Comparison of ENCODE assay signal across 25 mouse cellular contexts in the genomic region with DNA sequence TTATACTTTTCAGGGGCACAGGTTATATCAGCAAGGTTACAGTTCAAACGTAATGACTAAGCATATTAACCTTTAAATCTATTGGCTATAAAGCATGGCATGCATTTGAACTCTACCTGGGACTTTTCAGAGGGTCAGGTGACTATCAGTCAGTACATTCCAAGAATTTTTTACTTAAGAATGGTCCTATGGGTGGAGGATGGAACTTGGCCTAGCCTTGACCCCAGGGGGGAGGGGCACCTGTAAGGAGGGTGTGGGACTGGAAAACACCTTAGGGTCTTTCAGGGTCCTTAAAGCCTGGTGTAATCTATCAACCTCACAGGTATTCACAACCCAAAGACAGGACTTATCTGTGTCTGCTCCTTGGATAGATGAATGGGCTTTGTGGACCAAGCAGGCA.
"Had no signal": no experiment of that assay in that cellular context is flagged by ENCODE, and none has a peak within 500 bp of the region (broad histone marks: within the 10 kb centered on the region; RNA-seq: fewer than 3 reads in every experiment).

No protein-coding gene starts in this region.

- H3K4me1 ChIP-seq: limb, embryonic 12.5 days; liver, embryonic 13.5 days; liver, embryonic 15.5 days had no signal

- H3K9me3 ChIP-seq: heart, embryonic 10.5 days; heart, embryonic 12.5 days; hindbrain, embryonic 13.5 days; hindbrain, embryonic 15.5 days; kidney, embryonic 15.5 days; limb, embryonic 10.5 days; limb, embryonic 12.5 days; liver, embryonic 13.5 days; liver, embryonic 15.5 days had no signal

- H3K27me3 ChIP-seq: heart, embryonic 12.5 days; hindbrain, embryonic 13.5 days; hindbrain, embryonic 15.5 days; kidney, embryonic 15.5 days; limb, embryonic 12.5 days; liver, embryonic 13.5 days; liver, embryonic 15.5 days had no signal

- H3K27ac ChIP-seq: heart, embryonic 10.5 days; hindbrain, embryonic 13.5 days; hindbrain, embryonic 15.5 days; hindbrain, postnatal 0 days; kidney, embryonic 15.5 days; kidney, postnatal 0 days; limb, embryonic 10.5 days; limb, embryonic 12.5 days; liver, embryonic 13.5 days; liver, embryonic 15.5 days had no signal

- H3K36me3 ChIP-seq: heart, embryonic 10.5 days; heart, embryonic 12.5 days; hindbrain, embryonic 13.5 days; hindbrain, embryonic 15.5 days; kidney, embryonic 15.5 days; limb, embryonic 10.5 days; limb, embryonic 12.5 days; liver, embryonic 13.5 days; liver, embryonic 15.5 days had no signal

- DNase-seq: gastrocnemius, postnatal 14 days; gastrocnemius, postnatal 36 days; heart, adult 18-20 months; heart, postnatal 10 days; kidney, adult 11 months; kidney, adult 2 months; kidney, adult 9 months; kidney, postnatal 14 days; kidney, postnatal 36 days; layer of hippocampus, adult 9-11 months; layer of hippocampus, postnatal 36 days; liver; liver, embryonic 13.5 days had no signal

- H3K4me2 ChIP-seq: heart, embryonic 12.5 days; hindbrain, embryonic 13.5 days; hindbrain, embryonic 15.5 days; kidney, embryonic 15.5 days; limb, embryonic 12.5 days; liver, embryonic 11.5 days; liver, embryonic 13.5 days; liver, embryonic 15.5 days had no signal

- H3K4me3 ChIP-seq: heart, embryonic 10.5 days; heart, embryonic 12.5 days; hindbrain, embryonic 13.5 days; hindbrain, embryonic 15.5 days; kidney, embryonic 15.5 days; limb, embryonic 10.5 days; limb, embryonic 12.5 days; liver, embryonic 13.5 days; liver, embryonic 15.5 days had no signal

- H3K9ac ChIP-seq: heart, embryonic 12.5 days; hindbrain, embryonic 13.5 days; hindbrain, embryonic 15.5 days; kidney, embryonic 15.5 days; limb, embryonic 12.5 days; liver, embryonic 13.5 days; liver, embryonic 15.5 days had no signal

- ATAC-seq: hindbrain, postnatal 0 days; intestine, embryonic 16.5 days had no signal
